18 mouse cellular contexts compared by ENCODE assay signal in the genomic region with DNA sequence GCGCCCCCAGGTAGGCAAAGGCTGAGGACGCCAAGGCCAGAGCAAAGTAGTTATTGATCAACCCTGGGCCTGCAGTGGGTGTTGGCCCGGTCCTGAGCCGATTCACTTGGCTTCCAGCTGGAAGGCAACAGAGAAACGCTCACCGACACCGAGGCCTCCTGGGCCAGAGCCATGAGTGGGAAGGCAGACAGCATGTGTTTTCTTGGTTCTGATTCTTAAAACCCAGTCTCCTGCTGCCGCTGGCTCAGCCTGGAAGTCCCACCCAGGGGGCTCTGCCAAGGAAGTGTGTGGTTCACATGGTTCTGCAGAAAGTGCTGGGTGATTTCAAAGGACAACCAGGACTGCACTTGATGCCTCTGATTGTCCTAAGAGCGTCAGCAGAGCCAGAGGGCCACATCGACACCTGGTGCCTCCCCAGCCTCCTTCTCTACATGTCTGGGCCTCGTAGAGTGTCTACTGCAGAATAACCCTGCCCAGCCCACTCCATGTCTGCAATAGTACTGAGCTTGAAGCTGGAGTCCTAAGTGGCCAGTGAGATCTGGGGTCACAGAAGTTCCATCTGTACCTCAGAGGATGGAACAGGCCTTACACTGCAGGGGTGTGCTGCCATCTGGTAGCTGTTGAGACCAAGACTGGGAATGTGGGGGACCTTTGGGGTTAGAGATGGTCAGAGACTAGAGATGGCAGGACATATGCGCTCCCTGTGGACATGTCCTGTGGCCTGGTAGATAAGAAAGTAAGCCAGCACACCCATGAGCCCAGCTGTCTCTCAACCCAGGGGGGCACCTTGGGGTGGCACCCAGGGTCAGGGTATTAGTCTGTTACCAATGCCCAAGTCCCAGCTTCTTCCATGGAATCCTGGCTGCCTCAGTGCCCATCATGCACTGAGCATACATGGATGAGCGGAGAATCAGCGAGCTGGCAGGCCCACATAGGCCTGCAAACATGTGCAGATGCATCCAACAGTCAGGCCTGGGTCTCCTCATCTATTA. TPM values are rescaled to one million over a fixed set of nuclear protein-coding genes. Genes with fewer than 3 reads are reported as not detected.
DNase-seq lines count a peak whose midpoint lies in the region; ATAC-seq lines count a peak whose summit lies in the region.
"Had no signal": no experiment of that assay in that cellular context is flagged by ENCODE, and none has a peak within 500 bp of the region (broad histone marks: within the 10 kb centered on the region; RNA-seq: fewer than 3 reads in every experiment).

No protein-coding gene starts in this region.

- ATAC-seq in erythroblast, adult 5-6 weeks (replicated peaks; ENCODE audit: low FRiP score, poor library complexity, severe bottlenecking): no peak
- ATAC-seq: forebrain, embryonic 13.5 days; midbrain, embryonic 13.5 days had no signal

- DNase-seq in gastrocnemius, postnatal 25 days: peak; percentile 28
- DNase-seq in gastrocnemius, postnatal 4 days (ENCODE audit: low spot score in 2 of 2): no peak
- DNase-seq in layer of hippocampus, adult 9-11 months: peak; percentile 54
- DNase-seq in layer of hippocampus, adult 11-12 months (ENCODE audit: low spot score): no peak
- DNase-seq in cerebellum, adult 18-20 months: peak; percentile 43 to 51
- DNase-seq in cerebellum, postnatal 10 days: peak; percentile 58 to 70
- DNase-seq: adrenal gland, postnatal 25 days; embryo, embryonic 11 days; heart, adult 11 months; heart, postnatal 36 days; retina, postnatal 1 day had no signal

RNA-seq across cellular contexts. Expression of a gene that starts 16.0 kb away (rescaled TPM):
- not detected for total RNA-seq in gastrocnemius, postnatal 25 days (2021)
- total RNA-seq in gastrocnemius, postnatal 4 days (2021): not detected
- total RNA-seq in erythroblast, adult 5-6 weeks (2015; ENCODE audit: low replicate concordance): not detected in 2 replicates
- not detected in 2 replicates for total RNA-seq in erythroblast, adult 5-6 weeks (2017; ENCODE audit: low replicate concordance)
- total RNA-seq: adrenal gland, postnatal 25 days; ES-E14; heart, postnatal 36 days; layer of hippocampus, postnatal 10 days; left cerebral cortex, postnatal 36 days; megakaryocyte progenitor cell, adult 5-6 weeks had no signal

RNA-seq across cellular contexts. Expression of a gene that starts 19.4 kb away (rescaled TPM):
- total RNA-seq in gastrocnemius, postnatal 25 days (2021): not detected
- under 1 TPM in 1 of 2 experiments, not detected in 1; 0.05 TPM for total RNA-seq in gastrocnemius, postnatal 4 days (2021)
- total RNA-seq in erythroblast, adult 5-6 weeks (2015; ENCODE audit: low replicate concordance): not detected in 2 replicates
- total RNA-seq in erythroblast, adult 5-6 weeks (2017; ENCODE audit: low replicate concordance): not detected in 2 replicates
- total RNA-seq: heart, postnatal 36 days; megakaryocyte progenitor cell, adult 5-6 weeks had no signal

Comparison
In these comparisons a context has a peak if more than half of its experiments do, and no peak if none do; other contexts are left out.
1. DNase-seq: peak in gastrocnemius, postnatal 25 days (single experiment), layer of hippocampus, adult 9-11 months (single experiment), cerebellum, adult 18-20 months (2 of 2) and cerebellum, postnatal 10 days (2 of 2); none in gastrocnemius, postnatal 4 days (0 of 2) and layer of hippocampus, adult 11-12 months (single experiment).